9 mouse cellular contexts compared by ENCODE assay signal in genomic region chr14:76556852-76557208, GRCm38 (mm10). TPM values are rescaled to one million over a fixed set of nuclear protein-coding genes. Genes with fewer than 3 reads are reported as not detected.
A peak's percentile ranks its signal among the peaks of the same experiment; 100 is the strongest.
DNase-seq lines count a peak whose midpoint lies in the region; ATAC-seq and TF ChIP-seq lines count a peak whose summit lies in the region.
"Had no signal": no experiment of that assay in that cellular context is flagged by ENCODE, and none has a peak within 500 bp of the region (broad histone marks: within the 10 kb centered on the region; RNA-seq: fewer than 3 reads in every experiment).

Gene Serp2 (minus strand): TSS chr14:76556889.

- intact Hi-C loops in heart, adult 2 months (cut with DNase I), result loop anchor here (5.0 kb wide), 2 partner anchors 50 to 170 kb away; no protein-coding TSS in a partner anchor
- intact Hi-C loops in heart, postnatal 10 days (cut with DNase I), result no loop called here

- ATAC-seq in forebrain, embryonic 15.5 days (replicated peaks), result no peak; the same call in 1 of the 2 replicates
- ATAC-seq in limb, embryonic 14.5 days (ENCODE audit: low FRiP score, low read depth), result no peak
- no peak; the same call in 1 of the 2 replicates for ATAC-seq in megakaryocyte progenitor cell, adult 5-6 weeks (replicated peaks; ENCODE audit: poor library complexity)

- H3K4me3 ChIP-seq in heart, adult 2 months, result peak within 1 kb of the TSS; percentile 63
- peak within 1 kb of the TSS; percentile 87 for H3K4me3 ChIP-seq in E14TG2a.4 (replicated peaks; ENCODE audit: low read length)
- H3K4me3 ChIP-seq in forebrain, embryonic 15.5 days, result peak within 1 kb of the TSS; percentile 59
- peak within 1 kb of the TSS; percentile 66 for H3K4me3 ChIP-seq in limb, embryonic 14.5 days (replicated peaks; ENCODE audit: low read length)

- no peak for TF ChIP-seq POLR2A in heart, adult 2 months (IDR thresholded peaks at IDR 0.05; ENCODE audit: insufficient read depth, low read depth, low read length)
- no peak for TF ChIP-seq POLR2A in limb, embryonic 14.5 days (IDR thresholded peaks at IDR 0.05; ENCODE audit: borderline replicate concordance, extremely low read depth, insufficient read depth, insufficient read length)

- 18% methylated on average over 17 of the region's 17 CpGs for WGBS in heart, adult 2 months
- 7% methylated on average over 17 of the region's 17 CpGs for WGBS in forebrain, embryonic 15.5 days
- 8% methylated on average over 17 of the region's 17 CpGs for WGBS in limb, embryonic 14.5 days

- H3K9ac ChIP-seq in heart, adult 2 months (ENCODE audit: low read depth, low read length), result peak within 1 kb of the TSS; percentile 67
- peak within 1 kb of the TSS; percentile 80 for H3K9ac ChIP-seq in forebrain, embryonic 15.5 days (replicated peaks)
- H3K9ac ChIP-seq in limb, embryonic 14.5 days (ENCODE audit: low read depth, low read length, severe bottlenecking), result peak within 1 kb of the TSS; percentile 81

- no peaks in the 10 kb centered on the region for H3K9me3 ChIP-seq in E14TG2a.4 (ENCODE audit: low read length)
- no peaks in the 10 kb centered on the region for H3K9me3 ChIP-seq in forebrain, embryonic 15.5 days
- H3K9me3 ChIP-seq in limb, embryonic 14.5 days (ENCODE audit: control insufficient read depth, low read length), result no peaks in the 10 kb centered on the region

- H3K27ac ChIP-seq in heart, adult 2 months, result peak within 1 kb of the TSS; percentile 67
- peak within 1 kb of the TSS; percentile 91 for H3K27ac ChIP-seq in forebrain, embryonic 15.5 days (replicated peaks)
- peak within 1 kb of the TSS; percentile 91 for H3K27ac ChIP-seq in limb, embryonic 14.5 days (replicated peaks; ENCODE audit: low read depth, low read length)

- TF ChIP-seq CTCF in heart, adult 2 months (IDR thresholded peaks at IDR 0.05), result no peak
- TF ChIP-seq CTCF in E14TG2a.4 (conservative IDR thresholded peaks at IDR 0.05; ENCODE audit: low read length), result no peak

- H3K36me3 ChIP-seq in heart, adult 2 months (ENCODE audit: control insufficient read depth, insufficient read depth, low read length), result no peaks in the 10 kb centered on the region
- H3K36me3 ChIP-seq in E14TG2a.4 (ENCODE audit: insufficient read depth, low read length), result no peaks in the 10 kb centered on the region
- no peaks in the 10 kb centered on the region for H3K36me3 ChIP-seq in forebrain, embryonic 15.5 days
- H3K36me3 ChIP-seq in limb, embryonic 14.5 days (ENCODE audit: control insufficient read depth, insufficient read depth, low read length), result no peaks in the 10 kb centered on the region

- H3K27me3 ChIP-seq in heart, adult 2 months (ENCODE audit: control insufficient read depth, insufficient read depth, low read length), result no peaks in the 10 kb centered on the region
- peaks cover 49% of the 10 kb centered on the region for H3K27me3 ChIP-seq in E14TG2a.4 (ENCODE audit: insufficient read depth, low read length)
- no peaks in the 10 kb centered on the region for H3K27me3 ChIP-seq in forebrain, embryonic 15.5 days
- no peaks in the 10 kb centered on the region for H3K27me3 ChIP-seq in limb, embryonic 14.5 days (ENCODE audit: control insufficient read depth, insufficient read depth, low read length)
- H3K27me3 ChIP-seq: CH12.LX had no signal

- TF ChIP-seq EP300 in heart, adult 2 months (IDR thresholded peaks at IDR 0.05; ENCODE audit: insufficient read depth, low read depth, low read length), result no peak

- DNase-seq in heart, adult 2 months, result no peak
- no peak for DNase-seq in heart, postnatal 10 days
- DNase-seq in limb, embryonic 14.5 days (ENCODE audit: low spot score), result no peak
- no peak for DNase-seq in right cerebral cortex, postnatal 10 days (ENCODE audit: low spot score in 2 of 2)
- no peak for DNase-seq in yolk sac, embryonic 10.5 days (ENCODE audit: low spot score)

- H3K79me2 ChIP-seq in heart, adult 2 months (replicated peaks; ENCODE audit: control insufficient read depth, insufficient read depth, low read length), result no peaks in the 10 kb centered on the region

- H3K4me2 ChIP-seq in forebrain, embryonic 15.5 days (replicated peaks), result peak within 1 kb of the TSS; percentile 89
- peak within 1 kb of the TSS; percentile 91 for H3K4me2 ChIP-seq in limb, embryonic 14.5 days (replicated peaks; ENCODE audit: low read depth, low read length, severe bottlenecking)

- no peaks in the 10 kb centered on the region; the same call in 1 of the 2 replicates for H3K4me1 ChIP-seq in heart, adult 2 months (ENCODE audit: control insufficient read depth, insufficient read depth, low read length)
- H3K4me1 ChIP-seq in E14TG2a.4 (replicated peaks; ENCODE audit: low read depth, low read length), result peaks cover 44% of the 10 kb centered on the region
- H3K4me1 ChIP-seq in forebrain, embryonic 15.5 days, result peaks cover 15% of the 10 kb centered on the region
- peaks cover 31% of the 10 kb centered on the region for H3K4me1 ChIP-seq in limb, embryonic 14.5 days (ENCODE audit: control insufficient read depth, insufficient read depth, low read length)

RNA-seq across cellular contexts. Expression of gene Serp2, which starts in this region (rescaled TPM):
- under 1 TPM; 0.60 to 0.64 TPM for total RNA-seq in heart, adult 2 months (2021)
- 0.96 and 1.7 TPM in 2 replicates for polyA plus RNA-seq in heart, adult 2 months (2012; rRNA removed)
- 1 to 10 TPM in 1 of 2 experiments, under 1 TPM in 1; 0.37 to 1.8 TPM for total RNA-seq in heart, postnatal 10 days (2021)
- 125 and 138 TPM in 2 replicates for polyA plus RNA-seq in forebrain, embryonic 15.5 days (2015; fragmentation: Nextera tagmentation; extraction: Ambion mirVana)
- polyA plus RNA-seq in limb, embryonic 14.5 days (2012; rRNA removed), result 12.7 and 14.7 TPM in 2 replicates
- 14.3 and 14.4 TPM in 2 replicates for polyA plus RNA-seq in limb, embryonic 14.5 days (2014; fragmentation: Nextera tagmentation; extraction: Ambion mirVana)
- not detected in 2 replicates for total RNA-seq in megakaryocyte progenitor cell, adult 5-6 weeks (2015)
- not detected in 2 replicates for total RNA-seq in megakaryocyte progenitor cell, adult 5-6 weeks (2017)
- total RNA-seq: CH12.LX had no signal
